Mouse (Mus musculus): ENCODE results near the gene Papln. TPM values are rescaled to one million over a fixed set of nuclear protein-coding genes. Genes with fewer than 3 reads are reported as not detected.

The Papln gene
- total RNA-seq, 2 experiments from 2014 or later: 1.7 to 2.1 TPM

DNA sequence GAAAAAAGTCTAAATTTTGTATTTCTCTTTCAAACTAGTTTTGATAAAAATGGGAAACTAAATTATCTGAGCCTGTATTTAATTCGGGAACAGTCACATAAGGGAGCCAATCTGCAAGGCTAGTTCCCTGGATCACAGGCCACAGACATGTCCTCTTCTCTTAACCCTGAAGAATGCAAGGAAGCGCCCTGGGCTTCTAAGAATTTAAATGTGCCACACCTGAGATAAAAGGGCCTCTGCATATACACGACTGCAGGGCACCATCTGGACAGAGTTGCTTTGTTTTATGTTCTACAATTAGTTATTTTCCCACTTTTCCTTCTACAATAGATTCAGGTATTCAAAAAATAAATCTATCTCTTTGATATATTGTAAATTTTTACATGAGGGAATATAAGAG lies 67.0 kb downstream of the Papln start:
- no peak for DNase-seq

DNA sequence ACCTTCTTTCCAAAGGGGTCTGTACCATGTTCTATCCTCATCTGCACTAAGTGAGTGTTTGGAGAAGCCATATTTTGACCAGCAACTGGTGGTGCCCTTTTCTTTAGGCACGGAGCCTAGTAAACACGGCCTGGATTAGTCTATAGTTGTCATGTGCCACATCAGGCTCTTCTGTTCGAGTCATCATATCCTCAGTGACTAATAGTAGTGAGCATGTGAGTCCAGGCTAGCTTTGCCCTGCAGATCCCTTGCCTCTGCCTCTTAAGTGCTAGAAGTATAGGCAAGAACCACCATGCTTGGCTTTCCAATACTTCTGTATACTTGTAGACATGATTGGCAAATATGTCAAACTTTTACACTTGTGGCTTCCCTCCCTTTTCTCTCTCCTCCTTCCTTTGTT lies 70.5 kb downstream of the Papln start:
- no peak for DNase-seq

GRCm38 (mm10) chr12:83841409-83842190 lies 78.2 kb downstream of the Papln start:
- no peak for DNase-seq

Other genes starting within 250 kb of the Papln start
- gene Dcaf4, start 243.2 kb upstream of the Papln start, total RNA-seq (2021): 10 to 100 TPM; 16.5 to 22.3 TPM
- gene Zfyve1, start 166.4 kb upstream of the Papln start, total RNA-seq (2021): 10 to 100 TPM; 12.8 to 20.3 TPM
- gene Rbm25, start 132.4 kb upstream of the Papln start, total RNA-seq (2021): 10 to 100 TPM; 40.2 to 48.9 TPM
- 10 to 100 TPM; 21.9 to 22.9 TPM for gene Psen1, start 75.5 kb upstream of the Papln start, total RNA-seq (2021)
- 10 to 100 TPM; 14.3 to 14.9 TPM for gene Numb, start 158.3 kb downstream of the Papln start, total RNA-seq (2021)
- 1 to 10 TPM; 2.3 to 2.9 TPM for gene Riox1, start 187.0 kb downstream of the Papln start, total RNA-seq (2021)
- not detected for gene Heatr4, start 221.2 kb downstream of the Papln start, total RNA-seq (2021)
- 10 to 100 TPM; 12.6 to 13.9 TPM for gene Acot2, start 224.2 kb downstream of the Papln start, total RNA-seq (2021)
- 1 to 10 TPM in 1 of 2 experiments, under 1 TPM in 1; 0.83 to 4.1 TPM for gene Acot1, start 245.9 kb downstream of the Papln start, total RNA-seq (2021)

All from gastrocnemius, postnatal 25 days (tissue).